Mouse (Mus musculus) c-Kit-positive CD71-positive TER-119-positive erythroid progenitor cells, embryonic 14.5 days (primary cell): ENCODE measurements around the gene Foxg1.

Experiments
- DNase-seq: peaks from one replicate; pipeline ENCODE4 v3.0.0-alpha.2; 2013; ENCODE audit warnings: low spot score

The Foxg1 gene

DNA sequence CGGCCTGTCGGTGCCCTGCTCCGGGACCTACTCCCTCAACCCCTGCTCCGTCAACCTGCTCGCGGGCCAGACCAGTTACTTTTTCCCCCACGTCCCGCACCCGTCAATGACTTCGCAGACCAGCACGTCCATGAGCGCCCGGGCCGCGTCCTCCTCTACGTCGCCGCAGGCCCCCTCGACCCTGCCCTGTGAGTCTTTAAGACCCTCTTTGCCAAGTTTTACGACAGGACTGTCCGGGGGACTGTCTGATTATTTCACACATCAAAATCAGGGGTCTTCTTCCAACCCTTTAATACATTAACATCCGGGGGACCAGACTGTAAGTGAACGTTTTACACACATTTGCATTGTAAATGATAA is 3.2 kb downstream of the Foxg1 start:
- no peak for DNase-seq

DNA sequence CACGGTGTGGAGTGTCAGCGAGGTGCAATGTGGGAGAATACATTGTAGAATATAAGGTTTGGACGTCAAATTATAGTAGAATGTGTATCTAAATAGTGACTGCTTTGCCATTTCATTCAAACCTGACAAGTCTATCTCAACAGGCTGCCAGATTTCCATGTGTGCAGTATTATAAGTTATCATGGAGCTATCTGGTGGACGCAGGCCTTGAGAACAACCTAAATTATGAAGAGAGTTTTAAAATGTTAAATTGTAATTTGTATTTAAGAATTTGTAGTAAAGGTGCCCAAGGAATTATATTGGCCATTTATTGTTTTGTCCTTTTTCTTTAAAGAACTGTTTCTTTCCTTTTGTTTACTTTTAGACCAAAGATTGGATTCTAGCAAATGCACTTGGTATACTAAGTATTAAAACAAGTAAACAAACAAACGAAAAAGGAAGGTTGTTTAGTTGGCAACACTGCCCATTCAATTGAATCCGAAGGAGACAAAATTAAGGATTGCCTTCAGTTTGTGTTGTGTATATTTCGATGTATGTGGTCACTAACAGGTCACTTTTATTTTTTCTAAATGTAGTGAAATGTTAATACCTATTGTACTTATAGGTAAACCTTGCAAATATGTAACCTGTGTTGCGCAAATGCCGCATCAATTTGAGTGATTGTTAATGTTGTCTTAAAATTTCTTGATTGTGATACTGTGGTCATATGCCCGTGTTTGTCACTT is 3.8 kb downstream of the Foxg1 start:
- no peak for DNase-seq

DNA sequence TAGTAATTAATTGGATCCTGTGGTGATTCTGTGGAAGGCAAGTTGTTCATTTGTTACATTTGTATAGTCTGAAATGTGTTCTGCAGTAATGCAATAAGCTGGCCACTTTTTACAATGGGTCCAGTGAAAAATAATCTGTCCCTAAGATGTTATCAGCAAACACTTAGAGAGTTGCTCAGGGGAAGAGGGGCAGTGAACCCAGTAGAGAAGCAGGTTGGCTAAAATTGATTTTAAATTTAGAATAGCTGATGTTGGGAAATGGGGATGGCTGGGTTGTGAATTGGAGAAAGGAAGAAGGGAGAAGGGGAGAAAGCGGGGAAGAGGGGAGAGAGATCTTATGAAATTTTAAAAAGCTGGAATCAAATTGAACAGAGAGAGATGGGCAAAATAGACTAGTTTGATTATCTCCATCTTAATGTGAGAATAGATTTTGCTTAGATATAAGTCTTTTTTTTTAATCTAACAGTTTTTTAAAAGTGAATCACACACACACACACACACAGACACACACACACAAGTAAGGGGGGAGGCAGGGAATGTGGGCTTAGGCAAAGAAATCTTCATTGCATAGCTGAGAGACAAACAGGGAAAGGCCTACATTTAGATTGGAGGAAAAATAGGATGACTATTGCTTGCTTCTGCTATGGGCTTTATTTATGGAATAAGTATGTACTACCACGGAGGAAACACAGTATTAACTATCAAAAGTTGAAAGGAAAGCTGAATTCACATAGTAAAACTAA is 5.6 kb downstream of the Foxg1 start:
- DNase-seq = no peak

- DNase-seq = no peak
Observed at GRCm38 (mm10) chr12:49389666-49390065, 7.2 kb downstream of the Foxg1 start.

- DNase-seq = no peak
Observed at GRCm38 (mm10) chr12:49390257-49390656, 7.8 kb downstream of the Foxg1 start.

GRCm38 (mm10) chr12:49390926-49391304 is 8.5 kb downstream of the Foxg1 start:
- DNase-seq = no peak

DNA sequence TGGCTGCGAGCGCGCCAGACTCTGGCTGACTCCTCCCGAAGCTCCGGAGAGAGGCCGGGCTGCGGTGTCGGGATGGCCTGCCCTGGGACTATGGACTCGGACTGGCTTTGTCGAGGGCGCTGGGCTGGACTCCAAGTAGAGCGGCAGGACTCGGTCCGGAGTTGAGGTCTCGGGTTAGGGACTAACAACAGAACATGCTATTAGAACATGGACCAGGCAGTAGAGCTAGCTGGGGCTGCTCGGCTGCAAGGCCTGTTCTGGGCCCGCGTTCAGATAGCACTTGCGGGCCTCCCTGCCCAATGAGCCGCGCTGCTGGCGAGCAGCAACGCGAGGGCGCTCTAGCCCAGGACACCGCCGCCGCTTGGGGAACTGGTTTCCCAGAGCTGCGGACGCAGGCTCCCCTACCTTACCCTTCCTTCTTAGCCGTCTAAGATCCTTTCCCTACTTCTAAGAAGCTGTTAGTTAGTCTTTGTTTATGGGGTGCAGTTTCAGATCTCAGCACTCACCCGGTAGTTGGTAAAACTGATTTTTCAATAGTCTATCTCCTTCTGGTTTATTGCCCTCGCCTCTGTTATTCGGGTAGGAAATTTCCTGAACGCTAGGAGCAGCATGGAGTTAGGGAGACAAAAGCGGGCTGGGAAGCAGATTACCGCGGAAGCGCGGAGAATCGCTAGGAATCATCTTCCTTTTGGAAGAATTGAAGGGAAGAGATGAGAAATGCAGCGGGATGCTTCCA is 9.0 kb downstream of the Foxg1 start:
- no peak for DNase-seq

DNA sequence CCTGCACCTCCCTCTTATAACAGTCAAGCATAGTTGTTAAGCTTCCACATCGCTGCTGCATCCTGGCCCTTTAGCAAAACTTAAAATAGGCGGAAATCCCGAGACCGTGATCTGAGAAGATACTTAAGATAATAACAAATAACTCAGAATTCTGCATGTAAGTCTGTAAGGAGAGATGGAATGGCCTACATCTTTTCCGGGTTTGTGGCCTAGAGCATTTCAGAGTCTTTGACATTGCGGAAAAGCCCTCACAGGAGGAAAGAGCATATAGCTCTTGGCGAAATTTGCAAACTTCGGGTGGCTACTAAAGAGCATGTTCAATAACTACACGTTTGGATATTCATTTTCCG is 9.6 kb downstream of the Foxg1 start:
- DNase-seq = no peak

GRCm38 (mm10) chr12:49392876-49393275 is 10.4 kb downstream of the Foxg1 start:
- no peak for DNase-seq

- no peak for DNase-seq
Observed at GRCm38 (mm10) chr12:49393639-49394038, 11.2 kb downstream of the Foxg1 start.

GRCm38 (mm10) chr12:49394181-49394580 is 11.7 kb downstream of the Foxg1 start:
- no peak for DNase-seq

DNA sequence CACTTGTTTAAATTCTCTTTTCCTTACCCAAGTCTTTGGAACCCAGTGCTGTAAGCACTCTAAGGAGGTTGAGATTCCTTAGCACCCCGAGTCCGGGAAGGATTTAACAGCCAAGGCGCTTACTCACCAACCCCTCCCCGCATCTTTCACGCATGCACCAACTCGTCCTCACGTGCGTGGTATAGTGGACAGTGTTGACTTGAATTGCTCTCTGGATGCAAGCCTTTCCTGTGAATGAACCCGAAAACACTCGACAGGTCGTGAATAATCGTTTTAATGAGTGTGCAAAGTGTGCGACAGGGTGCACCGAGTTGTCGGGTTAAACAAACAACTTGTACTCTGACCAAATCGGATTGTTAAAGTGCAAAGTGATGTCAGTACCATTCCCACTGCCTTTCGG is 12.4 kb downstream of the Foxg1 start:
- DNase-seq = no peak

GRCm38 (mm10) chr12:49395969-49396368 is 13.5 kb downstream of the Foxg1 start:
- no peak for DNase-seq

DNA sequence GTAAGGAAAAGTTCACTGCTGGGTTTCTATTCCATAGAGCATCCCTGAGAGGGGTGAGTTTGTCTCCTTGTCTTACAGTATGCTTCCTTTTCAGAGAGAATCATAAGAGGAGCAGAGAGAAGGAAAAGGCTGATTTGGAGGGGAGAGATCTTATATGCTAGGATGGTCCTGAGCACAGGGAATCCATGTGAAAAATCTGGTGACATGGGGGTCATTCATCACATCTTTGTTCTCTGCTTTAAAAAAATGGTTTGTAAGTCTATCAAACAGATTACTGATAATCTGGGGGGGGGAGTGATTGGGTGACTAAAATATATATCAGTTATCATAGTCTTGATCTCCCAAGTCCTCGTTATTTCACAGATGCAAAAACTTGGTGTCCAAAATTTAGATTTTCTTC is 14.3 kb downstream of the Foxg1 start:
- DNase-seq = no peak

DNA sequence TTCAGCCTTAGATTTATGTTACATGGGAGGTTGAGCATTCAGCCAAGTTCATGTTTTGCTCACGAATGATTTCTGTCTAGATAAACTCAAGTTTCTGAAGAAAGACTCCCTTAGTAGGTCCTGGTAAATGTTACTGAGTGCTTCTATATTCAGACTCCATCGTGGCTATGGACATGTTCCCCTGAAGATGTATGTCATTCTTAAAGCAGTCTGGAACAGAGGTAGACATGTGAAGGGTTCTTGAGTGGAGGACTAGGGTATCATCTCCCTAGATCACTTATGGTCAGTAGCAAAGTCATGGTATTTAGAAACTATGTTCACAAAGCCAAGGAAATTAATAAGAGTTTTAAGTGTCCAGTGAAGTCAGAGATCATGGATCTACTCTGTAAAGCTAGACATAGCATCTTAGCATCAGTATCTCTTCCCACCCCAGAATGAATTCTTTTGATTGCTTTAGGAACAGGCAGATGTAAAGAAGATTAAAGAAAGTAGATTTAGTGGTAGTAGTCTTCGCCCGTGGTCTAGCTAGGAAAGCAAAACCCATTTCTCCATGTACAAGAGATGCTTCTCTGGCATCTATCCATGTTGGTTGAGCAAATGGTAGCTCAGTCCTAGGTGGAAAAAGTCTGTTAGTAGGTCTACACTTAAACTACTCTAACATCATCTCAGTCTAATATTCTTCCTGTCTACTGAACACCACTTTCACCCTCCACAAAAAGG is 15.1 kb downstream of the Foxg1 start:
- no peak for DNase-seq

GRCm38 (mm10) chr12:49398163-49398540 is 15.7 kb downstream of the Foxg1 start:
- DNase-seq = no peak

DNA sequence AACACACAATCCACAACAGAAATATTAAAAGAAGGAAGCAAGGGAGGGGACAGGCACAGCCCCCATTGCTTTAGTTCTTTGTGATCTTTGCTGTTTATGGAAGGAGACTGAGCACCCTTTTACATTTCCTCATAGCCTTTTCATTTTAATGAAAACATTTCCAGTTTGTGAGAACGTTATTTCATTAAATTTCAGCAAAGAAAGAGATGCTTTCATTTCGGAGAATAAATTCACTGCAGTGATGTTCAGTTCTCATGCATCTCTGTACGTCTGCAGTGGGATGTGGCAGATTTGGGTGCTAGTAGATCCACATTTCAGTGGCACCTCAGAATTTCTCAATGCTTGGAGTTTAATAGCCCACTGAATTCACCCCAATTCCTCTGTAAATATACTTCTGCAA is 16.2 kb downstream of the Foxg1 start:
- no peak for DNase-seq

DNA sequence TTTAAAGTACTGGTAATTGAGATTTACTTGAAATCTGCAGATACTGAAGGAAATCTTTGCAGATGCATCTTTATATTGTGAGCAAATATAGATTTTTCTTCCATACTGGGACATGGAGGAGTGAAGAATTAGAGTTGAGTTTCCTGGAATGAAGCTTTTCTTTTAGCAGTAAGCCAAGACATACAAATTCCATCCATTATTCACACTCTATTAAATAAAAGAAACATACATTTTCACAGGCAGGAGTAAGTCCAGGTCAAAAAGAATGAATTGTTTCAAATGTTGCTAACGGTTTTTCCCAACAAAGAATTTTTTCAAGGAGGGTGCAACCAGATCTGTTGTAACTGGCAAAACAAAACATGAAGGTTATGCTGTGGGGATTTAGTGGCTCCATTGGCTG is 17.2 kb downstream of the Foxg1 start:
- DNase-seq = no peak

DNA sequence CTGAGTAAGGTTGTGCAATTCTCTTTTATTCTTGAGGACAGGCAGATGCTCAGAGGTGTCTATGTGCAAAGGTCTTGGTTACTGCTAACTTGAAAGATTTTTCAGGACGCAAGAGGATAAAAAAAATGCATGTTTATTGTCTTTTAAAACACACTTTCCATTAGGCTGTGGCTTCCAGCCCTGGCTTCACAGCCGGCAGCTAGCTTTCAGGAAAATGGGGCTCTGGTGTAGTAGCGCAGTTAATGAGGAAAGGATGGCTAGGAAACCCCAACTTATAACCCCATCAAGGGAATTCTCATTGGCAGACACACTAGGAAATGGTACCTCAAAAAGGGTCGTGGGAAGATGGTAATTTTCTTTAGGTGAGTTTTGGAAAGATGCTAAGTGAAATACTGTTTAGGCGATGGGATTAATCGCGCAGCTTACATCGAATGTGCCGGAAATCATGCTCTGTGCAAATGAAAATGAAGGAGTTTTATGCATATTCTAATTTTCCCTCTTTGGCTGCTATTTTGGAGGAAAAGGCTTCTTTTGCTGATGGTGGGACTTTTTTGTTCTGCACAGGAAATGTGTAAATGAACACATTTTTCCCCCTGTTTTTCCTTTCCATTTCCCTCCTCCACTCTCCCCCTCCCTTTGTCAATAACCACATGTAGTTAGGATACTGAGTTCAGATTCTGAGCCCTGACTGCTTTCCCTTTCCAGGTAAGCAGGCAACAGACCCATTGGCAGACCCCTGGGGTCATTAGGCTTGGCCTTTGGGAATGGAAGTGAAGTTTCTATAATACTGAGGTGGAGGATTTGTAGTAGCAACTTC is 17.8 kb downstream of the Foxg1 start:
- DNase-seq = no peak

- no peak for DNase-seq
Observed at GRCm38 (mm10) chr12:49400853-49401118, 18.3 kb downstream of the Foxg1 start.

DNA sequence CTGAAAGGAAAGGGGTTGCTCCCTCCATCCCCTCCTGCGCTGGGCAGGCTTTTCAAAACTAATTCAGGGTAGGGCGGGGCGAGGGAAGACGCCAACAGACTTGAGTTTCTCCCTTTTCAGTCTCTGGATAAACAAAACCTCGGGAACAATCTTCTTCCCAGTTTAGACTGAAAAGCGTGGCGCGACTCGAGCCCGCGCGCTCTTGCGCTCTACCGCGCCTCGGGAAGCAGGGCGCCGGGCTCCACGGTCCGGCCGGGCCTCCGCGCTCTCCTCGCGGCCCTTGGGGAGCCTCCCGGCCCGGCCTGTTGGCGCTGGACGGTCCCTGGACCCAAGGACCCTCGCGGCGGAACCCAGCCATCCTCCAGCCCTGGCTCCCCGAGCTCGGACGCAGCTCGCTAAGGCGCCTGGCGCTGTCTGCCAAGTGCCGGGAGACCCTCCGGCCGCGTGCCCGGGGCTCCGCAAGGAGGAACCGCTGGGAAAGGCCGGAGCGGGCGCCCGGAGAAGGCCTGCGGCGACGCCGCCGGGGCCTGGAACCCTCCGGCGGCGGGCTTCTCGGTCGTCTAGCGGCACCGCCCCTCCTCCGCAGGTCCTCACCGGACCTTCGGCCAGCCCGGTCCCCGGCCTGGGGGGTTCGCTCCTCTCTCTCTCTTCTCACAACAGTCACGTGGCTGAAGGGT is 18.8 kb downstream of the Foxg1 start:
- DNase-seq = no peak

GRCm38 (mm10) chr12:49401796-49402130 is 19.3 kb downstream of the Foxg1 start:
- DNase-seq = no peak
